Mouse (Mus musculus): ENCODE results near the gene Gm9857.

Gm9857 gene

DNA sequence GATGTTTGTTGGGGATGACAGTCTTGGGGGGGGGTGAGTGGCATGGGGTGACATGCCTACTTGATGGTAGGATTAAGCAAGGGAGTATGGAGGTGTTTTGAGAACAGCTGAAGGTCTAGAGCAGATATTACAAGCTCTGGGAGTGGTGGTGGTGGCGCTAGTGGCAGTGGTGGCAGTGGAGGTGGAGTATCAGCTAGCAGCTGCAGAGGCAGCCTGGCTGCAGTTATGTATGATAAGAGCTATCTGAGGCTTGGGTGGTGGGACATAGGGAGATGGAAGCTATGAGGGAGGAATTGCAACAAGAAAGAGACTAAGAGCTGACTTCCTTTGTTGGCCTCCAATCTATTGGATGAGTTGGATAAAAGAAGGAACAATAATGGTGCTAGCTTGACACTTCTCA, 18.4 kb downstream of the Gm9857 start:
- DNase-seq = no peak

DNA sequence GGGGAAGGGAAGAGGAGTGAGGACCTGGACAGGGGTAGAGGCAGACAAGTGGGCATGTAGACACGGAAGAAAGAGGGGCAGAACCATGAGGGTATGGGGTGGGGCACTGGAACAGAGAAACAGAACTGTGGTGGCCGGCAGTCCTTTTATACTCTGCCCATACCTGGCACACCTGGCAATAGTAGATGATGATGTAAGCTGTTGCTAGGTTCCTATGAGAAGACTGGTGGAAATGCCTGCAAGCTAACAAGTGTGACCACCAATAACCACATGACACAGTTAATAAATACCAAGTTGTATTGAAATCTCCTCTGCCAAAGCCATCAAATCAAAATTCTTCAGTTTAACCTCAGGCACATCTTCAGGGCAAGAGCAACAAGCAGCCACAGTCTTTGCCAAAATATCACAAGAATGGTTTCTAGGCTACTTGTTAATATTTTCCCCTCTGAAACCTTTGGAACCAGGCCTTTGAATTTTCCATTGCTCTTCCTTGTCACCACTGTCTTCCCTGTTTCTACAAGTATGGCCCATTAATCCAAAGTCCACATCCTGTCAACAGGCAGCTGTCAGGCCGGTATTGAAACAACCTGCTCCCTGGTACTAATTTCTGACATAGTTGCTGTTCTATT, 19.7 kb downstream of the Gm9857 start:
- DNase-seq = no peak

DNA sequence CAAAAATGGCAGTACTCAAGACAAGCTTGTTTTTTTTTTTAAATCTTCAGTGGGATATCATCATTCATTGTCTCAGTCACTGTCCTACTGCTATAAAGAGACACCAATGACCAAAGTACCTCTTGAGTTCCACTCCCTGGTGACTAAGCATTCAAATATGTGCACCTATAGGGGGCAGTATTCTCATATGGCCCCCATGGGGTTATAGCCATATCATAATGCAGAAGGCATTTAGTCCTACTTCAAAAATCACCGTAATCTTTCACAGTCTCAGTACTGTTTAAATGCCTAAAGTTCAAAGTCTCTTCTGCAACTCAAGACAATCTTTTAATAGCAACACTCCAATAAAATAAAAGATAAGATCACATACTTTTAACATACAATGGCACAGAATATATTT, 21.4 kb downstream of the Gm9857 start:
- DNase-seq = no peak

DNA sequence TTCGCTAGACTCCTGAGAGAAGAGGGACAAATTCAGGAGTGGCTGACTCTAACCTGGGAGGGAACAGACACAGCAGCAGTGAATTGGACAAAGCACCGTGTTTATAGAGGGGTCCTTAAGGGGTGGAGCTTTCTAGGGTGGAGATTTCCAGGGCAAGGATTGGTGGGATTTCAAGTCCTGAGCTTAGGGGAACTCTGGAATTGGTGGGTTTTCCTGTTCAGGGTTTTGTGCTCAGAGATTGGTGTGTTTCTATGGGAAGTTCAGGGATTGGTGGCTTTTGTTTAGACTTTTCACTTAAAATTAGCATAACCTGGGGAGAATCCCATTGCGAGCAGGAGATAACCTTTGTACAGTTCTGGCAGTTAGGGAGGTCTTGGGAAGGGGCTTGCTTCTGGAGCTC, 22.3 kb downstream of the Gm9857 start:
- DNase-seq = no peak

DNA sequence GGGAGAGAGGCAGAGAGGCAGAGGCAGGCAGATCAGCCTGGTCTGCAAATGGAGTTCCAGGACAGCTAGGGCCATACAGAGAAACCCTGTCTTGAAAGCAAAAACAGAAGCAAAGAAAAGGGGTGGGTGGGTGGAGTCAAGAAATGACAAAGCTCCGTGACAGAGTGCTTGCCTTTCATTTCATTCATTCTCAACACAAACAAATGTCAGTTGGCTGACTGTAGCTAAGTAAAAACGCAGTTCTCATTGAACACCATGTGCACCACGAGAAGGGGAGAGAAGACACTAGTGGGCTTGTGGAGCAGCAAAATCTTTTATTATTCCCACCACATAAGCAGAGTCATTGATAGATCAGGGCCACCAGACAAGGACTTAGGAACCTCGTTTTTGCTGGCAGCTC, 23.4 kb downstream of the Gm9857 start:
- no peak for DNase-seq

DNA sequence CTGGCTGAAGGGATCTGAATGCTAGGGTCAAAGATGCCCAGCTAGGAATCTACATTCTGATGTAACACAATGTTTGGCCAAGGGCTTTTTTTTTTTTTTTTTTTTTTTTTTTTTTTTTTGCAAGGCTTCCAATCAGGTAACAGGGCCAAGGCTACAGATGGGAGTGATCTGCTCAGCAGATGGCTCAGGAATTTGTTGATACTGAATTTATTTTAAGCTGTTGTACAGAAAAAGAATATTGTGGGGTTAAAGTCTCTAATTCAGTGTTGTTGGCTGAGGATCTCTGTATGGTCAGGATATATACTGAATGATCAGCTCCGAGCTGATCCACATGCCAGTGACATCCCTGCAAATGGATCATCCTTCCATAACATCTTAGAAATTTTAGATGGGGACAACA, 24.2 kb downstream of the Gm9857 start:
- DNase-seq = peak; percentile 67 to 79

DNA sequence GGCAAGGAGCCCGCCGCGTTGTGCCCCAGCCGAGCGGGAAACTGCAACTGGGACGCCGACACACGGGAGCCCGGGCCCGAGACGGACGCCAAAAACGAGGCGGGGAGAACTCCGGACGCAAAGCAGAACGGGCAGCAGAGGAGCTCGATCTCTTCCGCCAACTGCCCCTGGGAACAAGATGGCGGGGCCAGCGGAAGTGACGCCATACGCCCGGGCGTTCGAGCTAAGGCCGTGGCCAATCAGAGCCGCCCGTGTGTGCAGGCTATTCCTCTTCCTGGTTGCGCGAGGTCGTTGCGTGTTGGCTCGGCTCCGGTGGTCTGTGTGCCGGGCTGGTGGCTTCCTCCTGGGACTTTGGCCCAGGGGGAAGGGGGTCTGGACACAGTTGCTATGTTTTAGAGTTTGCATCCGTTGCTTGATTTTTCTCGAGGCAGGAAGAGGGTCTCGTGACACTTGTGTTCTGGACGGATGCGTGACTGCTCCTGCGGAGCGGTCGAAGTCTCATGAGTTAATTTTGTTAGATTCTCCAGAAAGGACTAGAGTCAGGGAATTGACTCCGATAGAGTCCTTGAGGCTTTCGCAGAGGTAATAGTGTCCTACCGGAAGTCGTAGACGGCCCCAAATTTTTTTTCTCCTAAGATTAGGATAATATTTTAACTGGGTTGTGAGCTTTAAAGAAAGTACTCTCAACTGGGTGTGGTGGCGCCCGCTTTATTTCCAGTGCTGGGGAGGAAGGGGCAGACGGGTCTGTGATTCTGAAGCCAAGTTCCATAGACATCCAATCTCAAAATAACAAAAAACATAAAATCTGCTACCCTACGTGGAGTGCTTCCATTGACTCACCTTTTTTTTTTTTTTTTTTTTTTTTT, 28.5 kb downstream of the Gm9857 start, which contains the start of gene Prpf38b:
Prpf38b (minus strand) TSS at position 180 of the 866 bp plus-strand sequence.
- DNase-seq = peak; percentile 94 to 96

DNA sequence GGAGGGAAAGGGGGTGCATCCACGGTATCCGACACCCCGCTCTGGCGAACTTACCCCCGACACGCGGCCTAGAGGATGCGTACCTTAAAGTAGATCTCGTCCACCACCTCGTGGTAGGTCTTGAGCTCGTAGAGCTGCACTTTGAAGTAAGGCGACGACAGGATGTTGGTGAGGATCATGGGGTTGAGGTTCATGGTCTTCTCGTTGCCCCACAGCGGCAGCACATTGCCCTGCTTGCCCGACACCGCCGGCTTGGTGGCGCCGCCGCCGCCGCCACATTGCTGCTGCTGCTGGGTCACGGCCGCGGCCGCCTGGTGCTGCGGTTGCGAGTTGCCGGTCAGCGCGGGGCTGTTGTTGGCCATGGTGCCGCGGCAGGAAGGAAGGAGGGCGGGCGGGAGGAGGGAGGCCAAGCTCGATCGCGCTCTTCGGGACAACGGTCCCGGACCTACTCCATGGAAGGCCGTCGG, 29.1 kb downstream of the Gm9857 start:
- DNase-seq = peak in 1 of 2 experiments; percentile 27

DNA sequence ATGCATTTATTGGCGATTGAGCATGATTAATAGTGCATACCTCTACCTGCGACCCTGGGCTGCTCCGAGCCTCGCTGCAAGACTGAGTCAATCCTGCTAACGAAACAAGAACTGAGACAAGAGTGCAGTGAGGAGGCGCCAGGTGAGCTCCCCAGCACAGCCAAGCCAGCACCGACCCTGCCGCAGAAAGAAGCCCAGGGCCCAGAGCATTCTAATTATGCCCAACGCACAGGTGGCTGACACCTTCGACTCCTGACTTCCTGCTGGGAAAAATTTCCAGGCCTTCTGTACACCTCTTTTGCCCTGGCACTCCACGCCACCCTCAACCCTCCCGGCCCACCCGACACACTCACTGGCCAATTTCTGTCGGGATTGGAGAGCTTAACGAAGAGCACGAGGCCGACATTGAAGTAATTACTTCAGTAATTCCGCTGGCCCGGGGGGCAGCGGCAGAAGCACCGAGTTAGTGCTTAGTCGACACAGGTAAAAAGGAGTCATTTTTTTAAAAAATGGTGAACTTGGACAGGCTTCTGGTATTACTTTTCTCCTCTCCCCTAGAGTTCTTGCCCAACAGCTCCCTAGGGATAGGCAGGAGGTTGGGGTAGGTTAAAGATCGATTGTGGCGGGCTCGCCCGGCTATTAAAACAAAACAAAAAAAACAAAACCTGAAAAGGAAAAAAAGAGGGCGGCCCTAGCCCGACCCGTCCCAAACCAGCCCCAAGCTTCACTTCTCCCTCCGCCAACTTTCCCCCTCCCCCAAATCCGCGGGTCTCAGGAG, 29.8 kb downstream of the Gm9857 start:
- DNase-seq = peak; percentile 84 to 85

DNA sequence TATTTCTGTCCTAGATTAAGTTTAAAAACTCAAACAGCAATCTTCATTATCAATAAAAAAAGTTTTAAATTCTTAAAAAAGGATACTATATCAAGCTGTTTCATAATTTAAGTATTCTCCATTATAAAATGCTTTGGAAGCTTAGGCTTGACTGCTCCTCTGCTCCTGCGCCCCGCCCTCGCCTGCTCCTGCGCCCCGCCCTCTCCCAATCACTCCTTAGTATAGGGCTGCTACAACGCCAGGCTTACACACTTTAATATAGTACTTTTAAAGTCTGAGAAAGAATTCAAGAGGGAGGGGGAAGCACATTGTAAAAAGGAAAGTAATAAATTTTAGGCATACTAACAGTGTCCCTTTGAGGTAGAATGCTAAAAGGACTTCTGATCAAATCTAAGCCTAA, 37.3 kb downstream of the Gm9857 start:
- DNase-seq = no peak

DNA sequence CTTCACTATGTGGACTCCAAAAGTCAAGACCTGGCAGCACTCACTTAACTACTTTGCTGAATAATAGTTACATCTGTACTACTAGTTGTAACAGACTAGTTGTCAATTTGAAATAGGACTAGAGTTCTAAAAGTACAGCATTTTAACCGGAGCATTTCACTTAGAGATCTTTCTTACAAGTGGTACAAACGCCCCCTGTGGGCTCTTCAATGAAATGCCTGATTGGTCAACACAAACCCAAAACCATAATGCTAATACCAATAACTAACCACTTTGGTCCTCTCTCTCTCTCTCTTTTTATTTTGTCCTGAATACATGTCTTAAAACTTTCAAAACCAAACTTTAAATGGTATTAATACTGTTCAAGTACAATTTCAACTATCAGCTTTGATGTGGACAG, 38.2 kb downstream of the Gm9857 start:
- no peak for DNase-seq

DNA sequence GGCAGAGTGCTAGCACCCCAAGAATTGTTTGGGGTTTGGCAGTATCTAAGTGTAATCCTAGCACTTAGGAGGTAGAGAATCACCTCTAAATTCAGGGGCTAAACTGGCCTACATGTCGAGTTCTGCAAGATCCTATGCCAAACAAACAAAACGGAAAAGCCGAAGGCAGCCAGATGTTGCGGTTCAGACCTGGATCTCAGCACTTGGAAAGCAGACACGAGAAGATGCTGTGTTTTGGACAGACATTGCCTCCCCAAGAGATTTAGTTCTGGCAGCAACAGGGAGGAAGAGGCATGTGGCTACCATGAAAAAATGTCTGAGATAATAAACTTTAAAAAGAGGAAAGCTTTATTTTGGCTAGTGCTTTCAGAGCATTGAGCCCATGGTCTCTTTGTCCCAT, 39.6 kb downstream of the Gm9857 start:
- no peak for DNase-seq

DNA sequence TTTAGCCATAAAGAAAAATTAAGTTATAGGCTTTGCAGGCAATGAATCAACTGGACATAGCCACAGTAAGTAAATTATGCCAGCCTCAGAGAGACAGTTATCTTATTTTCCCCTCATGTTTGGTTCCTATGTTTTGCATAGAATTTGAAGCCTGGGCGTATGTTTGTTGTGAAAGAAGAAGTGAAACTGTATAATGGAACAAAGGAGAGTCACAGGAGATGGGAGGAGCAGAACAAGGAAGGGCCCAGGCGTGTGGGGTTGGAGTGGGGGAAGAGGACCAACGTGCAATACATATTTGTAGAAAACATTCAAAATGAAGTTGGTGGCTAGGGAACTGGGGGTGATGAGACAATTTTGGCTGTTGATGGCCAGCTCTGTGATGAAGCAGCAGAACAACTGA, 40.1 kb downstream of the Gm9857 start:
- no peak for DNase-seq

DNA sequence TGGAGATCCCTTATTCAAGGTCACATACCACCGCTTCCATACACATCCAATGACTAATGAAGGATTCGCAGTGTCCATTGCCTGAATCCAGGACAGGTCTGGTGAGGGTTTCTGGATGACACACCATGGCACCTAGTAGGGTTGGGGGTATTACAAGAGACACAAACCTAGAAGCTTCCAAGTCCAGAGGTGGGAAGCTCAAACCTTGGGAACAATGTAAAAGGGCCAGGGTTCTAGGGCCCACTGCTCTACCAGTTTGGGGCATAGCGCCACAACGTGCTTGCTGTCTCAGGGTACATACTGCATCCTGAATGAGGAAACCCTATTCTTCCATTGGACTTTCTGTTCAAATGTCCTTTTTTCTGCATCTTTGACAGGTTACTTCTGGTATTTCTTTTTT, 41.6 kb downstream of the Gm9857 start:
- DNase-seq = no peak

DNA sequence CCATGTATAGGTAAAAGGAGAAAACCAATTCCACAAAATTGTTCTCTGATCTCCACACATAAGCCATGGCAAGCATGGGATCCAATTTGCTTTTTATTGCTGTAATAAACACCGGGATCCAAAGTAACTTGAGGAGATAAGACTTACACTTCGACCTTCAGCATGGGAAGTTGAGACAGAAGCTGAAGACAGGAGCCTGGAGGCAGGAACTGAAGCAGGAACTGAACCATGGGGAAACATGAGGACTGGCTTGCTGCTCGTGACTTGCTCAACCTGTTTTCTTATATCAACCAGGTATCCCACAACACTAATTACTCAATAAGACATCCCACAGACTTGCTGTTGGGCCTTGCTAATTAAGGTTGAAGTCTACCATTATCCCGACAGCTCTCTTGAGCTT, 47.3 kb downstream of the Gm9857 start:
- no peak for DNase-seq

DNA sequence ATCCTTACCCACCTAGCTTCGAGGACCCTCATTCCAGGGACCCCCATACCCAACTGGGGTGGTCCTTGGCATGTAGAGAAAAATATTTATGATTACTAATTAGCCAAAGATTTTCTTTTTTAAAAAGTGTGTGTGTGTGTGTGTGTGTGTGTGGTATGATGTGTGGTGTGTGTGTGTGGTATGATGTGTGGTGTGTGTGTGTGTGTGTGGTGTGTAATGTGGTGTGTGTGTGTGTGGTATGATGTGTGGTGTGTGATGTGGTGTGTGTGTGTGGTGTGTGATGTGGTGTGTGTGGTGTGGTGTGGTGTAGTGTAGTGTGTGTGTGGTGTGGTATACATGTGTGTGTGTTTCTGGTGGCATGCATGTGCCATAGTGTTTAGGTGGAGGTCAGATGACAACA, 48.2 kb downstream of the Gm9857 start:
- no peak for DNase-seq

Measured in cerebellum, postnatal 36 days (tissue).